Mouse (Mus musculus): ENCODE measurements around the gene Aldh1l1.

Gene Aldh1l1

GRCm38 (mm10) chr6:90486176-90486921 lies at the start of gene Aldh1l1:
TSS of gene Aldh1l1 (plus strand) at chr6:90486427.
- DNase-seq (ENCODE audit: low spot score in 2 of 2): no peak

DNA sequence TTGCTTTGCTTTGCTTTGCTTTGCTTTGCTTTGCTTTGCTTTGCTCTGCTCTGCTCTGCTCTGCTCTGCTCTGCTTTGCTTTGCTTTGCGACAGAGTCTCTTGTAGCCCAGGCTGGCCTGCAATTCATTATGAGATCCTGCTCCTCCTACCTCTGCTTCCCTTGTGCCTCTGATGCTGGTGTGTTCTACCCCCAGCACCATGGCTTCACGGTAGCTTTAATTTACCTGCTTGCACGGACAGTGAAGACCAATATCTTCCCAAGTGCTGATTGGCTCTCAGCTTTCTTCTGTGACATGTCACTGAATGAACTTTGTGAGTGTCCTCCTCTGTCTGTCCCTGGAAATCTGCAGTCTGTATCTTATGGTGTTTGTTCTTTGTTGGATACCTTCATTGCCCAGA lies 49.2 kb upstream of the Aldh1l1 start:
- DNase-seq (ENCODE audit: low spot score in 2 of 2): no peak

DNA sequence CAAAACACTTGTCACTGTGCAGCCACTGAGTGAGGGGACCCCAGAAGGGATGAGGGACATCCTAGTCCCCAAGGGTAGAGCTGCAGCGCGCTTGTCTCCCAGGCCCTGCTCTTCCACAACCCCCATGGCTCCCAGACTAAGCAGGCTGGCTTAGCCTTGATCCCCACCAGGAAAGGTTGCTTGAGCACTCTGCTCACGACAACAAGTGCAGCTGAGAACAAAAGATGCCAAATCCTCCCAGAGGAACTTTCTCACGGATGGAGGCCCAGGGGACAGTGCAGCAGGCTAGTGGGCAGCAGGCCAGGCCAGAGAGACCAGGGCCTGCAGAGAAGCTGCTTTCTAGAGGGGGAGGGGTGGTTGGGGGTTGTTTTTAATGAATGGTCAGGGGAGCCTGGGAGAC lies 39.3 kb upstream of the Aldh1l1 start:
- no peak for DNase-seq (ENCODE audit: low spot score in 2 of 2)

DNA sequence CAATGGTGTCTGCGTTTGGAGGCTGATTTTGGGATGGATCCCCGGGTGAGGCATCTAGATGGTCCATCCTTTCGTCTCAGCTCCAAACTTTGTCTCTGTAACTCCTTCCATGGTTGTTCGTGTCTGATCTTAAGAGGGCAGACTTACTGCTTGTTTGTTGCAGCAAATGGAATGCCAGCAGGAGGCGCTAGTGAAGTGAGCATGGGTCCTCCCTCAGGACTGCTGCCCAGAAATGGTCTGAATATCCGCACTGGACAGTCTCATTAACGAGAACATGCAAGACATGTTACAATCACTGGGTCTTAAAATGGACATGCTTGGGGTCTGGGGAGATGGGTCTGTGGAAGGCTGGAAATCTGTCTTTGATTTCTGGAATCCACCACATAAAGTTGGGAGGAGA lies 36.0 kb upstream of the Aldh1l1 start:
- peak; percentile 78 to 89 for DNase-seq (ENCODE audit: low spot score in 2 of 2)

- peak in 1 of 2 experiments; percentile 55 for DNase-seq (ENCODE audit: low spot score in 2 of 2)
Observed at GRCm38 (mm10) chr6:90450697-90451096, 35.5 kb upstream of the Aldh1l1 start.

DNA sequence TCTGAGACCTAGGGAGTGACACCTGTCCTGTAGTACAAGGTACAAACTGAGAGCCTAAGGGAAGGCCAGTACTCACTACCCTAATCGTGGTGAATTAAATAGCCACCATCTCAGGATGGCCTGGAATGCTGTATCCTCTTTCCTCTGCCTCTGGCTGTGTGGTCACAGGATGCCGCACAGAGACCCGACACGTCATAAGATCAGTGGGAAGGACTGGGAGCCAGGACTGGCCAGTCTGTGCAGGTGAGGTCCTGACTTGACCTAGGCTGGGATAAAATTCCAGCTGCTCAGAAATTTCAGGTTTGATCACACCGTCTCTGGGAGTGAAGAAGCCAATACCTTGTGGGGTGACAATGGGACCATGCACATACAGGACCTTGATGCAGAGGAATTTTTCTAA lies 34.7 kb upstream of the Aldh1l1 start:
- no peak for DNase-seq (ENCODE audit: low spot score in 2 of 2)

GRCm38 (mm10) chr6:90452603-90453002 lies 33.6 kb upstream of the Aldh1l1 start:
- DNase-seq (ENCODE audit: low spot score in 2 of 2): no peak

- no peak for DNase-seq (ENCODE audit: low spot score in 2 of 2)
Observed at GRCm38 (mm10) chr6:90453751-90454150, 32.5 kb upstream of the Aldh1l1 start.

DNA sequence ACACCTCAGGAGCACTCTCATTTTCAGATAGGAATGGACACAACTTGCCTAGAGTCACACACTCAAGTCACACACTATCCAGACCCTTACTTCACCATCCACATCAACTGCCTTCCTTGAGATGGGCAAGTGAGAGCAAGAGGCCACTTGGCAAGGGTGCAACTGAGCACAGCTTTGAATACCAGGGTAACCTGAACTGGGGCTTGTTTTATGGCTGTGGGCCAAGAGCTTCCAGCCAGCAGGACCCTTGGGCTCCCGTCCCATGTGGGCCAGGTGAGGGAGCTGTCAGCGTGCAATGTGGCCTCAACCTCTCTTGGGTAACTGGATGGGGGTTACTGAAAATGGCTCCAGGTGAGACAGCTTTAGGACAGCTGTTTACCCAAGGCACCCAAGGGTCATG lies 28.8 kb upstream of the Aldh1l1 start:
- DNase-seq (ENCODE audit: low spot score in 2 of 2): no peak

DNA sequence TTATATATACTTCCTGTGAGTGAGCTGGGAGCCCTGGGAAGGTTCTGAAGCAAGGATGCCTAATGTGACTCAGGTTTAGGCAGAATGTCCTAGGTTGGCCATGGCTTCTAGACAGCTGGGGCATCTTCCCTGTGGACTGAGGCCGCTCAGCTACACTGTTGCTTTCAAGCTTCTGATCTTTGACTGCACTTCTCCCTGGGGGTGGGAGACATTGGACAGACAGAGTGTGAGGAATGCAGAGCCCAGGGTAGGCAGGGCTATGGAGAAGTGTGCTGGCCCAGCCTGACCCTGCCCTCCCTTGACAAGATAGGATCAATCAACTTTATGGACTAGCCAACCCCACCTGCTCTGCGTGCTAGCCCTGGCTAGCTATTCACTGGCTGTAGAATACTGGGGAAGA lies 25.0 kb upstream of the Aldh1l1 start:
- no peak for DNase-seq (ENCODE audit: low spot score in 2 of 2)

- no peak for DNase-seq (ENCODE audit: low spot score in 2 of 2)
Observed at GRCm38 (mm10) chr6:90461771-90462170, 24.5 kb upstream of the Aldh1l1 start.

GRCm38 (mm10) chr6:90462181-90462706 lies 24.0 kb upstream of the Aldh1l1 start, which contains the start of gene Klf15:
TSS of gene Klf15 (plus strand) at chr6:90462576.
- peak; percentile 66 to 81 for DNase-seq (ENCODE audit: low spot score in 2 of 2)

- DNase-seq (ENCODE audit: low spot score in 2 of 2): no peak
Observed at GRCm38 (mm10) chr6:90462841-90463227, 23.4 kb upstream of the Aldh1l1 start.

GRCm38 (mm10) chr6:90463228-90463862 lies 22.9 kb upstream of the Aldh1l1 start:
- DNase-seq (ENCODE audit: low spot score in 2 of 2): peak; percentile 70 to 93

DNA sequence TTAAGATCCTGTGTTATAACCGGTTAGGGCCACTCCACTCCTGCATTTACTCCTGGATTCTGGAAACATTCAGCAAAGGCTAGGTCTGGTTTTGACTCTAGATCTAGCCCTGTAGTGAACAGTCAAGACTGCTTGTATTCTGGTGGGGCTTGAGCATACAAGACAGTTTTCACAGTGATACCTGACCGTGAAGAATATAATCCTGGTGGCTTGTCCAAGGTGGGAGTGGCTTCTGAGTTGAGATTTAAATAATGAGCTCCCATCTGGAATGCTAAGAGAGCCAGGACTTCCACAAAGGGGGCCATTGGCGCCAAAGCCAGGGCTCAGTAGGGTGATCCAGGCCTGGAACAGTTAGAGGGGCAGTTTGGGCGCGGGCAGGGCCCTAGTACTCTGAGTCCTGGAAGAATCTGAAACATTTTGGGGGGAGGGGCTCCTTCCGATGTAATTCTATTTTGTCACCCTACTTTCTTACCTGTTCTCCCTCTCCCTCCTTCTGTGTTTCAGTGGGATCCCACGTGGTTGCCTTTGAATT lies 22.3 kb upstream of the Aldh1l1 start:
- DNase-seq (ENCODE audit: low spot score in 2 of 2): no peak

DNA sequence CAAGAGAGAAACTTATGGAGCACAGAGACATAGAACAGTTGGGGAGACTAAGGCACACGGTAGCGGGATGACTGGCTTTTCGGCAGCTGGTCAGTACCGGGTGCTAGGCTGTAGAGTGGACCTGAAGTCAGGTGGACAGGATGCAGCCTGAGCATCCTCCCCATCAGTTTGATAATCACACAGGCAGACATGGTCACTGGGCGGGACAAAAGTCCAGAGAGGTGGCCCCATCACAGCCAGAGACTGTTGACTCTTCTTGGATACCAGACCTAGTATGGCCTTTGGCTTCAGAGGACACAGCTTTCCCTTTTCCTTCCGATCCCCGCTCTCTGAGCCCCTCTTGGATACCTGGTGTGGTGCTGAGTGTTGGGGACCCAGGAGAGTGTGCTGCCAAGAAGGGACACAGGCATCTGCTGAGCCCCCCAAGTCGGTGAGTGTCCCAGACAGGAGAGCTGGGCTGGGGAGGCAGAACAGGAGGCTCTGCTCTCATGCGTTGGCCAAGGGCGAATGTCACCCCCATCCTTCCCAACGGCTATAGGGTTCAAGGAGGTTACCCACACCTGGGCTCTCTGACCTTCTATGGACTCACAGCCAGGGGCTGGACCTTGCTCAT lies 21.1 kb upstream of the Aldh1l1 start:
- no peak for DNase-seq (ENCODE audit: low spot score in 2 of 2)

DNA sequence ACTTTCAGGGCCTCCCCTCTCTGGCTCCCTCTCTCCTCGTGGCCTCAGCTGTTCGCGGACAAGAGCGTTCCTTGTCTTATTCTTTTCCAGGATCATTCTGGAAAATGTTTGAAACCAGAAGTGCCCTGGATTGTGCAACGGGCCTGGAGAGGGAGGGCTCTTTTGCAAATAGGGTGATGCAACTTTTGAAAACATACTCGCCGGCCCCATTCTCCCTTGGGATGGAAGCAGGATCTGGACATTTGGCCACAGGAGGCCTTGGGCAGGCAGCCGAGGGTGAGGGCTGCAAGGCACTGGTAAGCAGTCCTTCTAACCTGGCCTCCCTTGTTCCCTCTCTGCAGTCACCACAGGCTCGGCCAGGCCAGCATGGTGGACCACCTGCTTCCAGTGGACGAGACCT lies 20.1 kb upstream of the Aldh1l1 start:
- peak in 1 of 2 experiments; percentile 84 for DNase-seq (ENCODE audit: low spot score in 2 of 2)

- DNase-seq (ENCODE audit: low spot score in 2 of 2): no peak
Observed at GRCm38 (mm10) chr6:90466847-90467410, 19.3 kb upstream of the Aldh1l1 start.

DNA sequence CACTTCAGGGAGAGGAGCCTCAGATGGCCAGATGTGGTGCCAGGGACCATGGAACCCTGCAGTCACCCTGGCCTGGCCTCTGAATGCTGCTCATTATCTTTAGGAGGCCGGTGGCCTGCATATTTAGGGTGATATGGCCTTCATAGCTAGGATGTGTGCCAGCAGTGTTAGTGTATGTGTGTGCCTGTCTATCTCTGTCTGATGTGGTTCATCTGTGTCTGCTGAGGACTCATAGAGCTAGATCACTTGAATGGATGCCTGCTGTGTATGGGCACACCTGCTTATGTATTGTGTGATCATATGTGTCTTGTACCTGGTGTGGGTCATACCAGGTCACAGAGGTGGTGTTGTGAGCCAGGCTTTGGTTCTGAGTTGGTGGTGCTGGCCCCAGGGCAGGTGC lies 18.0 kb upstream of the Aldh1l1 start:
- no peak for DNase-seq (ENCODE audit: low spot score in 2 of 2)

GRCm38 (mm10) chr6:90469041-90469440 lies 17.2 kb upstream of the Aldh1l1 start:
- DNase-seq (ENCODE audit: low spot score in 2 of 2): no peak

- DNase-seq (ENCODE audit: low spot score in 2 of 2): no peak
Observed at GRCm38 (mm10) chr6:90470255-90470654, 16.0 kb upstream of the Aldh1l1 start.

DNA sequence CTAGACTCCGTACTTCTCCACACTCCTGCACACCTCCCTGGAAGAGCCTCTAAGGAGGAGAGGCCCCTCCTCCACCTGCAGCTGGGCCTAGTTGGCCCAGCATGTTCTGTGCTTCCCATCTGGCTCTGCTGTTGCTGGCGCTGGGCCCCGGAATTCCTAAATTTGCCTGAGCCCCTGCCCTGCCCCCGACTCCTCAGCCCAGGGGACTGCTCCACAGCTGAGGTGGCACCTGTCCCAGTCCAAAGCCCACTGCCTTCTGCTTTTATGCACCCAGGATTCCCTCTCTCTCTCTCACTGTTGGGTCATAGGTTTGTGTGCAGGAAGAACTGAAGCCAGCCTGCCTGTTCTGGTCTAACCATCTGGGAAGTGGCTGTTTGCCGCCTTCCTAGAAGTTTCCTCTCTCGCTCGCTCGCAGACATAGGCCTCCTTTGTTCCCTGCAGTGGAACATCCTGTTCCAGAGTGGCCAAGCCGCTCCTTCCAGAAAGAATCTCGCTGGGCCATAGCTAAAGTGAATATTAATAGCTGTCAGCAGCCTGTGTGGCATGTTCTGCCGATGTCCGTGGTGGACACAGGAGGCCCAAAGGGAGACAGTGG lies 15.2 kb upstream of the Aldh1l1 start:
- peak in 1 of 2 experiments; percentile 45 for DNase-seq (ENCODE audit: low spot score in 2 of 2)
